Mouse (Mus musculus): ENCODE data around the gene Tbc1d4.

Tbc1d4 gene

DNA sequence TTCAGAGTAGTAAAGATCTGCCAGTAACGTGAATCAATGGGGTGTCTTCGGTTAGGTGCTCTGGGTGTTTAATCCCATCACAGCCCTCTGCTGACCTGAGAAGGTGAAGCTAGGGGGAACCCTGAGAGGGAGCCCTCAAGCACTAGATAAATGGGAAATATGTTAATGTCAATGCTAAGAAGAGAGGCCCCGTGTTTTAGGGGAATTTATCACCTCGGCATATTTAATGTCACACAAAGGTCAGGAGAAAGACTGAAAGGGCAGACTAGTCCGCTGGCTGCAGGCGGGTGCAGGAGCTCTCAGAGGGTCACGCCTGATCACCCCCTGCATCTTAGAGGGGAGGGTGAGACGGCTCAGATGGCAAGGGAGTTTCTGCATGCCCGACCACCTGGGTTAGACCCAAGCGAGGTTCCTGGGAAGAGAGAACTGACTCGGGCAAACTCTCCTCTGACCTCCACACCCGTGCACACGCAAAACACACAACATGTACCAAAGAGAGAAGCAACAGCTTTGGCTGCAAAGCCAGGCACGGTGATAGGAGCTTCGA lies 120.7 kb downstream of the Tbc1d4 start:
- DNase-seq, result no peak

DNA sequence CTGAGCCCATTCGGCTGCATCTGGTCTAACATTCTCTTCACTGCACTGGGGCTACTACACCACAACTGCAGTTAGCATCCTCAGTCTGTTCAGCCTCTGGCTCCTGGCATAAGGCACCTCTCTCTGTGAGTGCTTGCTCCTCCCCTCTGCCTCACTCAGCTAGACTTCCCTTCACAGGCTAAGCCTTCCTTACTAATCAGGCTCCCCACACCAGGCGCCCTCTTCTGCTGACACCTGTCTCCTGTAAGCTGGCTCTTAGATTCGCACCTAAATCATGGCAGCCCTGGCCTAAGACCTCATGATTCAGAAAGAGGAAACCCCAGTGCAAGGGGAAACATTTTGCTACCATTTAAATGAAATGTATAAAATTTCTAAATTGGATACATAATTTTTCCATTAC lies 122.4 kb downstream of the Tbc1d4 start:
- DNase-seq, result no peak

DNA sequence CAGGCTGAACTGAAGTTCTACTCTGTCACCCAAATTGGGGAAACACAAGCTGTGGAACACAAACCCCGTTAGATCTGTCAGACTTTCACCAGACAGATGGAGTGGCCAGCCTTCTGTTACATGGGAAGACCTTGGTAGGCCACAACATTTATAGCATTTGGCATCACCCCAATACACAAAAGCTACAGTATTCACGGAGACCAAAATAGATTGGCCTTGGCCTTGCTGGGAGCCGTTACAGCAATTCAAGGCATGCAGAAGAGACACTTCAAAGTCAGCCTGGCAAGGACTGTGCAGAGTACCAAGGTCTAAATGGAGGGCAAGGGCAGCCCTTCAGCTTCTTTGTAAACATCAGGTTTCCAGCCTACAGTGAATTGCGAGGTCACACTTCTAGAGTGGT lies 125.8 kb downstream of the Tbc1d4 start:
- DNase-seq, result no peak

DNA sequence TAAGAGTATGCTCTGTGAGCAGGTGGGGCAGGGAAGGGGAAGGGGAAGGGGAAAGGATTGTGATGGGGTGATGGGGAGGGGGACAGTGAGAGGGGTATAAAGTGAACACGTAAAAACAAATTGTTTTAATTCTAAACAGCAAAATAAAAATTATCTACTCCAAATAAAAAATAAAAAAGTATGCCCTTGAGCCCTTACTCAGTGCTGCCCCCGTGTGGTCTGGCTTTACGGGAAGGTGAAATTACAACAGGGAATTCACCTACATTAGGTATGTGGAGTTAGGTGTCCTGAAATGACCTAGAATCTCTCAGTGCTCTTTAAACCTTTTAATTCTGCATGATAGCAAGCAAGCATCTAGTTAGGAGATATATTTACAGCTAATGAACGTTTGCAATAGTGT lies 126.7 kb downstream of the Tbc1d4 start:
- DNase-seq, result peak; percentile 28

DNA sequence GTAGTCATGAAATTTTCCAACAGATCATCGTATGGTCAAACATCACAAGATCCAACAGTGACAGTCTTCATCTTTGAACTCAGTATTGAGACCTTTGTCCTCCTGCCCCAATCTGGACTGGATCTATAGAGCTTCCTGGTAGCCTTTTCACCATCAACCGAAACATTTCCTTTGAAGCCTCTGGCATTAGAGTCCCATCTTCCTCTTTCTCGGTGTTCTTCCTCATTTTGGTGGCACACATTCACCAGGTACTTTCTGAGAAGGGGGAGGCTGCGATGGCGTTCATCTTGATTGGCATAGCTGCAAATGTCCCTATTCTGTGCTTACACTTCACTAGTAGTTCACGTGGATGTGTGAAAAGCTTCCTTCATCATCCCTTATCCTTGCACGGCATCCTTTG lies 127.8 kb downstream of the Tbc1d4 start:
- DNase-seq, result no peak

DNA sequence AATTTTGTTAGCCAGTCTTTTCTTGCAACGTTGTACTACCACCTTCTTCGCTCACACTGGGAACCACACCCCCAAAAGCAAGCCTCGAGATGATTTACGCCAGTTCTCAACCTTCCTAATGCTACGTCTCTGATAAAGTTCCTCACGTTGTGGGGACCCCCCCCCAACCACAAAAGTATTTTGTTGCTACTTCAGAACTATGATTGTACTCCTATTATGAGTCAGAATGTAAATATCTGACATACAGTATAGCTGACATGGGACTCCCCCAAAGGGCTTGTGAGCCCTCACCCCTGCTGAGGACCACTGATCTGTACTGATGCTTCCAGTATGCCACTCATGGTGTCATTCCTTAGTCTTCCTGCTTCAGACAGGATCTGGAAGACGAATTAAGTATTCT lies 128.4 kb downstream of the Tbc1d4 start:
- no peak for DNase-seq

DNA sequence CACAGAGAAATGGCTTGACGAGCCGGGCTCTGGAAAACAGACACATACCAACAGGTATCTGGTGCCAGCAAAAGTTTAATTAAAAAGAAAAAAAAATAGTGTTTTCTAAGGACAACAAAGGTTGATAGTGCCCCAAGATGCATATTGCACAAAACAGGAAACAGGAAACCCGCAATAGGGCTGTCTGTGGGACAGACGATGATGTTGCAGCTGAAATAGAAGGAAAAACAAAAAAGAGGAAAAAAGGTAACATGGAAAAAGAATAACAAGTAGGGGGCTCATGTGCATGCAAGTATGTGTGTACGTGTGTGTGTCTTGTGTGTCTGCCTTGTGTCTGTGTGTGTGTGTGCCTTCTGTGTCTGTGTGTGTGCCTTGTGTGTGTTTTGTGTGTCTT lies 131.2 kb downstream of the Tbc1d4 start:
- no peak for DNase-seq

DNA sequence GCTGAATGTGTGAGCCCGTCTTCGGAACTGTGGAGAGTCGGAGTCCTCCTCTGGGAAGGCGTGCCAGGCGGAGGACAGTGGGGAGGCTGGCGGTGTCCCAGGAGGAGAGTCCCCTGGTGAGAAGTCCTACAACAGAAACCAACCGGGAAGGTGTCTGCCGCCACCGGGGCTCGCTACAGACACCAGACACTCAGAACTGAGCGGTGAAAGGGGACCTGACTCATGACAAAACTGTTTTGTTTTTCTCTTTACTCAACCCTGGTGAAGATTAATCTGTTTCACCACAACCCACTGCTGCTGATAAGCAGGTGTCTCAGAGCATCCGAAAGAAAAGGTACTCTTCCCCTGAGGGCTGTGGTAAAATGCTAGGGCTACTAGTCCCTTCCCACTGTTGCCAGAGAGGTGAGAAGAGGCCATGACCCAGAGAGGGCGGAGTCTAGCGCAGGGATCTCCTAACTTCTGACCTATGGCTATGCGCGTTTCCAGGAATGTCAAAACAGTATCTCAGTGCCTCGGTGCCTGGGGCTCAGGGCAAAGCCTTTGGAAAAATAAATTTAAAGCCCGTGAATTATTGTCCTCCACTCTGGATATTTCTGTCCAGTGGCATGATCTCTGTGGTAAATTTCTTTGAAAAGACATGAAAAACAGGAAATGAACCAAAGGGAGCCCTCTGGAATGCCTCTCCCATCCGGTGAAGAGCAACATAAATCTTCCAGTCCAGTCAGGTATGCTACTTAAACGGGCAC lies 131.7 kb downstream of the Tbc1d4 start:
- DNase-seq, result peak; percentile 36

DNA sequence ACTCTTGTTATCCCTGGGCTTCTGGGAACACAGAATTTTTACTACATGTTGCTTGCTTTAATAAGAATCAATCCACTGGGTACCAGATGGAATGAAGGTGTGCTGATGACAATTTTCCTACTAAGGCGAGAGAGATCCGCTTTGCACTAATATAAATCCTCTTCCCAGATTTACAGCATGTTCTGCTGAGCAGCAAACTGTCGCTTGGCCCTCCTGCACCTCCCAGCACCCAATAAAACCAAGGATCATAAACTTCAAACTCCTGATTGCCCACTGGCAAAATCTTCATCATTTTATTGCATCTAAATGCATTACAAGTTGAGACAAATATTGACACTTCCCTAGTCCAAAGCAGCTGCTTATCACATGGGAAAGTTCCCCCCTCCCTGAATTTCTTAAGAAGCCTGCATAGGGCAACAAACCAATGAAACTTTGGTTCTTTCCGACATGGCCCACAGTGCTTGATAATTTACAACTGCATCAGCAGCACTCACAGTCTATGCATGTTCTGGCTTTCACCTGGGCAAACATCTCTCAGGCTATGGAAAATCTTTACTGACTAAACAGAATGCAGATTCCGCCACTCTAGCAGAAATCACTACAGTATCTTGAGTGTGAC lies 139.4 kb downstream of the Tbc1d4 start:
- no peak for DNase-seq

DNA sequence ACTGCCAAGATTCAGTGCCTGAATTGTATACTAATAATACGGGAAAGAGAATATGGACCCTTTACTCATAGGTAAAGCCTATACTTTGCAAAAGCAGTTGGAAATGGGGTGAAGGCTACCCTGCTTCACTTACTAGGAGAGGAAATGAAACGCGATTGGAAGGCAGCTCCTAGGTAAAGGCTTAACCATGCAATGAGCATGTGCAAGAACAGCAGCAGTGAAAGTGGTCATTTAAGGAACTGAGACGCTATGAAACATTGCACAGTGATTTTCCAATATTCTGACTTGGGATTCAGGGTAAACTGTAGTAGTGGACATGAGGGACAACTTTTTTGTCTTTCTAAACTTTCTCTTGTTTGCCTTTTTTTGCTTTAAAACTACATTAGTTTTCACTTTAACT lies 140.8 kb downstream of the Tbc1d4 start:
- DNase-seq, result no peak

DNA sequence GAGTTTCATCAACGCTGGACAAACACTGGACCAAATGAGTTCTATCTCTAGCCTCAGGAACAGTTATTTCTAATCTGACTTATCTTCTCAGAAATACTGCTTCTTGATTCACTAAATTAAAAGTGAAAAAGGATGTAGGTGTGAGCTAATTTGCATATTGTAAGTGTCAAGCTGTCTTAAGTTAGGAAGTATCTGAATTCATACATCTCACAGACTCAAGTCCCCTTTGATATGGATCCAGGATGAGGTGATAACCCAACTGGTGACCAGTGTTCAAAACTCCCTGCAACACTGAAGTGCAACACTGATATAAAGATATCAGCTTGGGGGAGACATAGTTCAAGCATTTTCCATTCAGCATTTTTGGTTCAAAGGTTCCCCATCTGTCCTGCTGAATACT lies 141.5 kb downstream of the Tbc1d4 start:
- DNase-seq, result no peak

DNA sequence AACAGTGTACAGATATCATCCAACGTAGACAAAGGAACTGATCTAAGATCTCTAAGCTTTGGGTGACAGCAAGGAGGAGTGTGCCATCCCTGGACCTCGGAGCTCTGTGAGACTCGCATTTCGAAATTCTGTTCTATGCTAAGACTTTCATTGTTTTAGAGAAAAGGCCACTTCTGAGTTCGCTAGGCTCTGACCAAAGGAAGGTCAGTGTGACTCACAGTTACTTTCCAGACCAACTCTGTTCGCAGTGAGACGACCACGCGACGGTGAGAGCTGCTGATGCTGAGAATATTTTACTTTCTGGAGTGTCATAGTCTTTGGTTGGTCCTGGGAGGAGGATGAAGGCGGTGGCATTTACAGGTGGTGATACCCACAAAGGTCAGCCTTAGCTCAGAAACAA lies 142.5 kb downstream of the Tbc1d4 start:
- DNase-seq, result no peak

DNA sequence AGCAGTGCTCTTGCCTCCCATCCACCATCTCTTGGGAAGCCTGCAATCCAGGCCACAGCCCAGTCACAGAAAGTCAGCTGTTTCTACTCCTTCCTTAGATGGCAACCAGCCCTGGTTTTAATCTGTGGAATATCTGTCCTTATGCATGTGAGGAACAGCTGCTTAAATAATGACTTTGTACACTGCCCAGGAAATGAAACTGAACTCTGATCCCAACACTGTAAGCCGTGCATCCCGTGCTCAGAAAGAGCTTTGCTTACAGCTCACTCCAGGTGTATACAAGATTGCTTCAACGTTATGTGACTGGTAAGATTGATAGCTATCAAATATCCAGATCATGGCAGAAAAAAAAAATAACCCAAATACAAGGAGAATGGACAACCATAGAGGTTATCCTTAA lies 143.1 kb downstream of the Tbc1d4 start:
- no peak for DNase-seq

DNA sequence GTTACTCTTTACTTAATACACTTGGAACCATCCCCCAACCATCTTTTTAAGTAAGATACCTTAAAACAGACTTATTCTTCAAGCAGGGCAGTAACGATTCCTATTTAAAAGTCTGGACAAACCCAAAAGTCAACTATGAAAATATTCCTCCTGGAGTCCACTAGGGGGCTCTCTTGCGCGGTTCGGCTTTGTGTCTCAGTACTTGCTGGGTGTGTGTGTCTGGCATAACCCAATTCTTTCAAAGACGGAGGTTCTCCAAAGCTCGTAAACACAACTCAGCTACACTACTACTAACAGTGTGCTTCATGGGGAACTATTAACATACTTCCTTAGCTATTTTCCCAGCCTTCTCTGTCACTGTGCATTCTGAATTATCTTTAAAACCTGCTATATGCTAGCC lies 148.2 kb downstream of the Tbc1d4 start:
- peak; percentile 66 for DNase-seq

DNA sequence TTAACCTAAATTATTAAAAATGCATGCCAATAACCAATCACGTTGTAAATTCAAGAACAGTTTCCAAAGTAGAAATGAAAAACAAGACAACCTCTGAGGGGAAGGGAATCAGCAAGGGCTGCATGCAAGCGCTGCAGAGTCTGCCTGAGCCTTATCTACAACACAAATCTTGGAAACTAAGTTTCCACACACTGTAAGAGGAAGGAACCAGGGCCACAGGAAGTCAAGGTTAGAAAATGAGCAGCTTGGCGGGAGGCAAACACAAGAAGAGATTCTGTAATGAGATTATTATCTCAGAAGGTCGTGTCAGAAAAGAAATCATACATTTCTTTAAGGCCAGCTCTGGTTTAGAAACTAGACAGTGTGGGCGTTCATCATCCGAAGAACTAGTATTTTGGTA lies 156.1 kb downstream of the Tbc1d4 start:
- no peak for DNase-seq

DNA sequence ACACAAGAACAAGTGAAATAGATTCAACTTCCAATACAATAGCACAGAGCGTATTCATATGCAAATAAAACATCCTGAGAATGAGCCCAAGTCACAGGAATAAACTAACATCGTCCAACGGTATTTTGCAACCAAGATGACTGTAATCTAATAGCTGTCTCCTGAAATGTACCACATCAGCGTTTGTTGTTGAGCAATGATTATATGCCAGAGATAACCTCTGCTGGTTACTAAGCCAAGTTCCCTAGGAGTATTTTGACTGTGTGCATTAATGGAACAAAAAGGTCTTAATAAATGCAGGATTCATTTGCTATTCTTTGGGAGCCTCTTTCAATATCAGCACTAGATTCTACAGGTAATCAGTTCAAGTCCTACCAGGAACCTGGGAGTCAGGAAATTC lies 161.1 kb downstream of the Tbc1d4 start:
- DNase-seq, result no peak

DNA sequence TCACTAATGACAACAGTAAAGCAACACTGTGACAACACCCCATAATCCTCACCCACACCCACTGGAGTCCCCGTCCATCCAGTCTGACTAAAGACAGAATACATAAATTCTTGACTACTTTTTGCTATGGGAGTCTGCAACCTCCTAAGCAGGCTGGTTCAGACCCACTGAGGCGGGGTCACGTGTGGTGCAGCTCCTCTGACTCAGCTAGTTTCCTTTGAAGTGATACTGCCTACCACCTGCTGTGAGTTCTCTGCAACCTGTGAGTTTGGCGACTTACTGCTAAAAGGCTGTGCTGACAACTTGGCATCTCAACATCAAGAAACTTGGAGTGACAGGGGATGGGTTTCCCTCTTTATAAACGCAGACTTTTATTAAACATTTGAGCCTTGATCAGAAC lies 163.8 kb downstream of the Tbc1d4 start:
- DNase-seq, result no peak

DNA sequence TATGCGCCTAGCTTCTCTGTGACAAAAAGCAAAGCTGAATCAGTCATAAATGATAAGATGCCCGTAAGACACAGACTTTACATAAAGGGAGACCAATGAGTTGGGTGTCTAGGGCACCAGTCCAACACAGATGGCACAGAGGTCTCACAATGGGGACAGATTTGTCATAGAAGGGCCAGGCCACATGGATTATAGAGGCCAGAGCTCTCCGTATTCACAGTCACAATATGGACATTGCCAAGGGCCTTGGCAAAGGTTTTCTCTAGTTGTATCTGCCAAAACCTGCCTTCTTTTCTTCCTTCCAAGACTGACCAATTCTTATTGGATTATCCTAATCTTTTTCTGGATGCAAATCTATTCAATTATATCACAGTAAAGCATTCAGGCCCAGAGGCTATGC lies 171.1 kb downstream of the Tbc1d4 start:
- no peak for DNase-seq

DNA sequence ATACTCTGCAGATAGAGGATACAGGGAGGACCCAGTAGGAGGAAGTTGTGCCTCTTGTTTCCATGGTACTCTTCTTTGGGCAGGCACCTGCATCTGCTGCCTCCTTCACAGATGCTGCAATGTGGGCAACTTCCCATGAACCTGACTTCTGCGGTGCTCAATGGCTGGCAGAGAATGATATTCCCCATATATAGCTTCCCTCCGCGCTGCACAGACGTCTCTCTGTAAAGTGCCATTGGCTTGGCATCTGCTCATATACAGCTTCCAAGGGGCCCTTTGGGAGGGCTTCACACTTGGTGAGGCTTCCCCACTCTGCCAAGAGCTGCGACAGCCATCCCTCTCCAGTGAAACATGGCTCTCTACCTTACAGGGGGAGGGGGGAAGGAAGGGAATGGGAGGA lies 178.5 kb downstream of the Tbc1d4 start:
- no peak for DNase-seq

DNA sequence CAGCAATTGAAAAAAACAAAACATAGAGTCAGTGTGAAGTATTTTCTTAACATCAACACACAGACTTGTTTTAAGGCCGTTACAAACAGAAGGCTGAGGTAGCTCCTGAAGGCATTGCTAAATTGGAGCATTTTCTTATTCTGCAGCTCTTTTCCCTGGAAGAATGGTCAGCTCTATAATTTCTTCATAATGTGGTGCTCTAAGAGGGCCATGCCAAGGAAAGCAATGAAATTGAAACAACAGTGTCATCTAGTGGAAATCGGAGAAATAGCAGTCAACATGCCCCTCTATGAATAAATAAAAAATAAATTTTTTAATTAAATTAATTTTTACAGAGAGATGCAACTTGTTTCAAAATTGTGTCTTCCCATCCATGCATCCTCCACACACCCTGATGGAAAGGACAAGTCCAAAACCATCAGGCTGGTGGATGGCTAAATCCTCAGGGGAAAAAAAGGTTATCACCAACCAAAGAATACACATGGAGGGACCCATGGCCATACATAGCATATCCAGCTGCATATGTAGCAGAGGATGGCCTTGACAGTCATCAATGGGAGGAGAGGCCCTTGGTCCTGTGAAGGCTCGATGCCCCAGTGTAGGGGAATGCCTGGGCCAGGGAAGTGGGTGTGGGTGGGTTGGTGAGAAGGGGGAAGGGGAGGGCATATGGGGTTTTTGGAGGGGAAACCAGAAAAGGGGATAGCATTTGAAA lies 180.0 kb downstream of the Tbc1d4 start:
- peak; percentile 54 for DNase-seq

DNA sequence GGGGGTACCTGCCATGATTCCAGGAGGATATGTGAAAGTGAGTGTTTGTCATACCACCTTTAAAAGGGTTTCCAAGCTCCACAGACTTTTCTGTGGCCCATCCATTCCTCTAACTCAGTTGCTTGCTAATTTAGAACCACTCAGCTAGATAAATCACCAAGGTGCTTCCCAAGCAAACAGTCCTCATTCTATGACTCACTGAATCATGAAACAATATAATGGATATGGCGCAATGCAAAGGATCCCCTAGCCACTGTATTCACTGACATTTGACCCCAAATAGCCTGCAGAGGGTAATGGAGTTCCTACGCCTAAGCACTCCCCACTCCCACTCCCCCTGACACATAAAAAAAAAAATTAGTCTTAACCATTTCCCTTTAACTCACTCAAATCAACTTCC lies 191.3 kb downstream of the Tbc1d4 start:
- no peak for DNase-seq
